Mouse (Mus musculus): ENCODE measurements around the gene Gpr107.

DNA sequence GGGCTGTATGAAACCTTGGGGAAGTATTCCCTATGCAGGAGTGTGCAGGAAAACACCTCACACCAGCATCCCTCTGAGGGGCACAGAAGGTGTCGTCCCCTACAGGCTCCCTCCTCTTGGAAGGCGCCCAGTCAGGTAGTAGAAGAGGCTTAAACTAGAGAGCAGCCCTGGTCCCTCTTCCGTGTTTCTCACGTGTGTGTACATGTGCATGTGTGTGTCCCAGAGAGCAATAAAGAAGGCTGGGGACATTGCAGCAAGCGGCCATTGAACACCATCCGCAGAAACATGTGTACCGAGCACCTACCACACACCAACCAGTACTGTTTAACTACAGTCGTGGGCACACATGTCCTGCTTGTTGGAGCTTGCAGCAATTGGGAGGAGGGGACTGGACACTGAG lies 108.4 kb downstream of the Gpr107 start:
- no peak for TF ChIP-seq CTCF (IDR thresholded peaks at IDR 0.05; ENCODE audit: control insufficient read depth, insufficient read depth, insufficient replicate concordance, low read depth, low read length)
- TF ChIP-seq POLR2A (IDR thresholded peaks at IDR 0.05; ENCODE audit: control insufficient read depth, low read depth, low read length) = no peak
